Mouse (Mus musculus) CH12.LX (cell line): Measurements from ENCODE around the gene March8. TPM values are rescaled to one million over a fixed set of nuclear protein-coding genes. Genes with fewer than 3 reads are reported as not detected.

Source experiments
- DNase-seq: peaks from one replicate; pipeline ENCODE4 v3.0.0-alpha.2; 2013; ENCODE audit errors: extremely low read depth
- H3K27ac ChIP-seq: 2 replicates; pipeline ENCODE4 v1.5.1; 2012; ENCODE audit warnings: low read depth, mild to moderate bottlenecking, control low read depth, moderate library complexity; ENCODE audit not compliant: insufficient read depth
- H3K27me3 ChIP-seq: replicated peaks from 2 replicates; pipeline ENCODE3; 2012; ENCODE audit warnings: inconsistent platforms
- H3K36me3 ChIP-seq, 2 experiments: replicated peaks in 1 of 2; 2 replicates each; pipeline versions ENCODE3 to v1.6.1; 2012; ENCODE audit warnings: inconsistent platforms in 1 of 2, low read length in 1 of 2, mild to moderate bottlenecking in 1 of 2, mixed read lengths in 1 of 2, moderate library complexity in 1 of 2; ENCODE audit not compliant: control insufficient read depth in 1 of 2, insufficient read depth in 1 of 2
- H3K4me1 ChIP-seq, 2 experiments: 2 replicates each; pipeline ENCODE4 v1.6.1; 2012; ENCODE audit warnings: inconsistent platforms in 1 of 2, moderate library complexity in 1 of 2; ENCODE audit not compliant: insufficient read depth in 2 of 2, control insufficient read depth in 1 of 2
- H3K4me2 ChIP-seq: 2 replicates; pipeline ENCODE4 v1.6.1; 2012; ENCODE audit warnings: low read depth, mild to moderate bottlenecking, control low read depth; ENCODE audit not compliant: poor library complexity, insufficient read depth, severe bottlenecking
- H3K4me3 ChIP-seq, 3 experiments: fragments of 150-350 bp in 1 of 3; sonication (generic) in 1 of 3; replicated peaks in 1 of 3; 2 replicates each; pipeline versions ENCODE3 to v1.5.1; 2011 to 2012; ENCODE audit warnings: low read depth in 2 of 3, low read length in 2 of 3, mild to moderate bottlenecking in 2 of 3, moderate library complexity in 2 of 3, control low read depth in 1 of 3, improper control_type of control experiment in 1 of 3, inconsistent platforms in 1 of 3, mixed read lengths in 1 of 3; ENCODE audit not compliant: poor library complexity in 1 of 3
- H3K79me2 ChIP-seq: replicated peaks from 2 replicates; pipeline ENCODE4 v1.6.1; 2012; ENCODE audit warnings: mild to moderate bottlenecking, moderate library complexity; ENCODE audit not compliant: control insufficient read depth, poor library complexity, insufficient read depth, severe bottlenecking; ENCODE audit errors: extremely low read depth
- H3K9ac ChIP-seq: 2 replicates; pipeline ENCODE4 v1.6.1; 2012; ENCODE audit warnings: low read depth, mild to moderate bottlenecking, control low read depth, moderate library complexity; ENCODE audit not compliant: insufficient read depth
- H3K9me3 ChIP-seq: replicated peaks from 2 replicates; pipeline ENCODE3; 2012; ENCODE audit warnings: low read length, inconsistent platforms, mixed read lengths
- CHD1 ChIP-seq: IDR thresholded peaks from 2 replicates; pipeline ENCODE4 v1.6.1; 2012; ENCODE audit warnings: low read depth, low read length, improper control_type of control experiment, inconsistent platforms
- CTCF ChIP-seq, 2 experiments: IDR thresholded peaks in 1 of 2; conservative IDR thresholded peaks in 1 of 2; 2 replicates each; pipeline ENCODE4 v1.5.1; 2011 to 2012; ENCODE audit warnings: low read depth in 2 of 2, low read length in 2 of 2, improper control_type of control experiment in 1 of 2, inconsistent platforms in 1 of 2, mild to moderate bottlenecking in 1 of 2, moderate library complexity in 1 of 2
- E2F4 ChIP-seq: IDR thresholded peaks from 2 replicates; pipeline ENCODE4 v1.6.1; 2011; ENCODE audit warnings: low read depth, low read length, improper control_type of control experiment; ENCODE audit not compliant: insufficient replicate concordance
- ETS1 ChIP-seq: conservative IDR thresholded peaks from 2 replicates; pipeline ENCODE4 v1.6.1; 2012; ENCODE audit warnings: low read depth, mild to moderate bottlenecking, inconsistent platforms, low read length, improper control_type of control experiment, moderate library complexity
- JUND ChIP-seq: conservative IDR thresholded peaks from 2 replicates; pipeline ENCODE4 v1.6.1; 2011; ENCODE audit warnings: low read depth, low read length, improper control_type of control experiment
- KAT2A ChIP-seq: IDR thresholded peaks from 2 replicates; pipeline ENCODE4 v1.6.1; 2012; ENCODE audit warnings: low read length, improper control_type of control experiment, inconsistent platforms; ENCODE audit not compliant: insufficient replicate concordance
- MAFK ChIP-seq: IDR thresholded peaks from 2 replicates; pipeline ENCODE4 v1.6.1; 2011; ENCODE audit warnings: low read length, improper control_type of control experiment; ENCODE audit not compliant: insufficient replicate concordance
- MAZ ChIP-seq: IDR thresholded peaks from 2 replicates; pipeline ENCODE4 v1.6.1; 2012; ENCODE audit warnings: low read depth, mild to moderate bottlenecking, inconsistent platforms, low read length, improper control_type of control experiment, moderate library complexity
- MYC ChIP-seq: IDR thresholded peaks from 2 replicates; pipeline ENCODE4 v1.6.1; 2011; ENCODE audit warnings: low read depth, mild to moderate bottlenecking, improper control_type of control experiment, low read length
- PAX5 ChIP-seq: IDR thresholded peaks from 2 replicates; pipeline ENCODE4 v1.6.1; 2012; ENCODE audit warnings: low read length, inconsistent platforms, mixed read lengths
- POLR2A ChIP-seq: IDR thresholded peaks from 2 replicates; pipeline ENCODE4 v1.6.1; 2011; ENCODE audit warnings: low read depth, mild to moderate bottlenecking, improper control_type of control experiment, low read length
- POLR2AphosphoS2 ChIP-seq: IDR thresholded peaks from 2 replicates; pipeline ENCODE4 v1.6.1; 2011; ENCODE audit warnings: low read depth, low read length, improper control_type of control experiment
- RAD21 ChIP-seq: IDR thresholded peaks from 2 replicates; pipeline ENCODE4 v1.6.1; 2011; ENCODE audit warnings: low read depth, mild to moderate bottlenecking, low read length, improper control_type of control experiment, moderate library complexity
- RCOR1 ChIP-seq: conservative IDR thresholded peaks from 2 replicates; pipeline ENCODE4 v1.6.1; 2012; ENCODE audit warnings: low read depth, mild to moderate bottlenecking, inconsistent platforms, low read length, improper control_type of control experiment
- SIN3A ChIP-seq: IDR thresholded peaks from 2 replicates; pipeline ENCODE4 v1.6.1; 2012; ENCODE audit warnings: low read length, improper control_type of control experiment, inconsistent platforms
- SMC3 ChIP-seq: IDR thresholded peaks from 2 replicates; pipeline ENCODE4 v1.6.1; 2011; ENCODE audit warnings: low read depth, low read length, improper control_type of control experiment
- TBP ChIP-seq: conservative IDR thresholded peaks from 2 replicates; pipeline ENCODE4 v1.6.1; 2011; ENCODE audit warnings: low read depth, low read length, improper control_type of control experiment
- TCF12 ChIP-seq: IDR thresholded peaks from 2 replicates; pipeline ENCODE4 v1.6.1; 2014; ENCODE audit warnings: low read depth, mild to moderate bottlenecking, inconsistent platforms, low read length, improper control_type of control experiment
- UBTF ChIP-seq: IDR thresholded peaks from 2 replicates; pipeline ENCODE4 v1.6.1; 2012; ENCODE audit warnings: low read depth, mild to moderate bottlenecking, inconsistent platforms, low read length, improper control_type of control experiment, moderate library complexity
- USF1 ChIP-seq: IDR thresholded peaks from 2 replicates; pipeline ENCODE4 v1.6.1; 2014; ENCODE audit warnings: low read depth, mild to moderate bottlenecking, inconsistent platforms, low read length, improper control_type of control experiment
- USF2 ChIP-seq: conservative IDR thresholded peaks from 2 replicates; pipeline ENCODE4 v1.6.1; 2011; ENCODE audit warnings: low read depth, low read length, improper control_type of control experiment
- ZC3H11A ChIP-seq: IDR thresholded peaks from 2 replicates; pipeline ENCODE4 v1.6.1; 2012; ENCODE audit warnings: low read depth, mild to moderate bottlenecking, inconsistent platforms, low read length, improper control_type of control experiment
- ZNF384 ChIP-seq: IDR thresholded peaks from 2 replicates; pipeline ENCODE4 v1.6.1; 2012; ENCODE audit warnings: low read depth, low read length, improper control_type of control experiment, inconsistent platforms
- dilution Hi-C: fragments of 300-500 bp; cut with MboI; formaldehyde crosslinking; loops from 2 replicates; pipeline ENCODE4 v1.14.3; 2020; ENCODE audit warnings: low sequenced_read_pairs; ENCODE audit not compliant: extremely low pct_unique_long_range_greater_than_20kb, extremely low pct_ligation_motif_present
- in situ Hi-C: fragments of 300-500 bp; cut with MboI; formaldehyde crosslinking; loops from 3 replicates; pipeline ENCODE4 v1.14.3; 2019; ENCODE audit warnings: low sequenced_read_pairs, low pct_ligation_motif_present, low pct_unique_long_range_greater_than_20kb, mixed read lengths
- polyA plus RNA-seq: library from polyadenylated mRNA; unstranded; fragments of >175 nt; gene quantifications from 2 replicates; pipeline ENCODE4 v1.2.1, GENCODE M21; 2012; ENCODE audit warnings: low read depth; ENCODE audit not compliant: insufficient read length
- total RNA-seq, 2 experiments: library from RNA; depleted of rRNA; stranded (reverse); fragments of 300-350 nt in 1 of 2; fragments of >200 nt in 1 of 2; gene quantifications; 2 replicates each; pipeline ENCODE4 v1.2.3; 2012 to 2014

March8 gene
- total and polyA plus RNA-seq, 3 experiments, result 4.9 to 7.8 (median 4.9) TPM

DNA sequence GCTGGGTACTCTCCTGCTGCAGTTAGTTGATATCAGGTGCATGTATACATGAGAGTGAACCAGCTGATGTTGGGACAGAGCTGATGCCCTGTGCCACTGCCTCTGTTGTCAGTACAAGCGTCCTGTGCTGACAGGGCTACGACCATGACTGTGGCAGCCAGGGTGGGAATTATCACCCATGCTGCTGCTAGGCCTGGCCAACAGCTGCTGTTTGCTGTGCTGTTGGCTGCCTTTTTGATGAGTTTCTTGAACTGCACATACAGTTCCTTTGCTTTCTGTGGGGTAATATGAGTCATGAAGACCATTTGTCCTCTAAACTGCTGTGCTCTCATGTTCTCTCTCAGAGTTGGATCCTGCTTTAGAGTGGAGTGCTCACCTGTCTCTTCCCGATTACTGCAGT, 21.4 kb downstream of the March8 start:
- Histone ChIP-seq H3K9ac (no peak overlapping the region), H3K4me3 (no peak overlapping the region), H3K4me1 (peaks cover 0 to 4% of the 10 kb centered on the region in 2 experiments; a peak in 1 of 4 replicates), H3K4me2 (no peak overlapping the region), H3K9me3 (no peaks in the 10 kb centered on the region), H3K79me2 (0 out of 2 replicates have a peak, but pooled peaks cover 2% of the 10 kb centered on the region), H3K27ac (no peak overlapping the region), H3K36me3 (no peaks in the 10 kb centered on the region), H3K27me3 (no peaks in the 10 kb centered on the region)
- TF ChIP-seq ETS1, result no peak
- no peak for TF ChIP-seq RAD21
- TF ChIP-seq MAZ, result no peak
- no peak for TF ChIP-seq JUND
- no peak for TF ChIP-seq TBP
- no peak for TF ChIP-seq SMC3
- TF ChIP-seq TCF12, result no peak
- TF ChIP-seq POLR2A, result no peak
- no peak for TF ChIP-seq MAFK
- TF ChIP-seq POLR2AphosphoS2, result no peak
- no peak for TF ChIP-seq UBTF
- TF ChIP-seq RCOR1, result no peak
- dilution Hi-C loops, result no loop called here
- in situ Hi-C loops, result no loop called here
- no peak for DNase-seq

GRCm38 (mm10) chr6:116361463-116361862, 23.6 kb downstream of the March8 start:
- Histone ChIP-seq H3K9me3 (no peaks in the 10 kb centered on the region), H3K4me3 (no peak overlapping the region), H3K9ac (no peak overlapping the region), H3K79me2 (no peaks in the 10 kb centered on the region), H3K27ac (no peak overlapping the region), H3K27me3 (no peaks in the 10 kb centered on the region), H3K4me1 (peaks cover 0 to 4% of the 10 kb centered on the region in 2 experiments; a peak in 1 of 4 replicates), H3K4me2 (no peak overlapping the region), H3K36me3 (no peaks in the 10 kb centered on the region)
- dilution Hi-C loops (no loop called here), in situ Hi-C loops (no loop called here)
- no peak for DNase-seq
- no peak for TF ChIP-seq ZC3H11A
- TF ChIP-seq CHD1, result no peak
- TF ChIP-seq RCOR1, result no peak
- TF ChIP-seq USF2, result no peak
- TF ChIP-seq SIN3A, result no peak
- TF ChIP-seq USF1, result no peak
- TF ChIP-seq MYC, result no peak
- no peak for TF ChIP-seq CTCF (conservative IDR thresholded peaks at IDR 0.05 in 1 of 2, IDR thresholded peaks at IDR 0.05 in 1 of 2; ENCODE audit: low read depth in 2 of 2, low read length in 2 of 2)
- TF ChIP-seq POLR2AphosphoS2, result no peak
- no peak for TF ChIP-seq E2F4
- no peak for TF ChIP-seq ZNF384
- TF ChIP-seq KAT2A, result no peak
- no peak for TF ChIP-seq PAX5
- TF ChIP-seq TBP, result no peak
